8 mouse cellular contexts compared by ENCODE assay signal in the genomic region with DNA sequence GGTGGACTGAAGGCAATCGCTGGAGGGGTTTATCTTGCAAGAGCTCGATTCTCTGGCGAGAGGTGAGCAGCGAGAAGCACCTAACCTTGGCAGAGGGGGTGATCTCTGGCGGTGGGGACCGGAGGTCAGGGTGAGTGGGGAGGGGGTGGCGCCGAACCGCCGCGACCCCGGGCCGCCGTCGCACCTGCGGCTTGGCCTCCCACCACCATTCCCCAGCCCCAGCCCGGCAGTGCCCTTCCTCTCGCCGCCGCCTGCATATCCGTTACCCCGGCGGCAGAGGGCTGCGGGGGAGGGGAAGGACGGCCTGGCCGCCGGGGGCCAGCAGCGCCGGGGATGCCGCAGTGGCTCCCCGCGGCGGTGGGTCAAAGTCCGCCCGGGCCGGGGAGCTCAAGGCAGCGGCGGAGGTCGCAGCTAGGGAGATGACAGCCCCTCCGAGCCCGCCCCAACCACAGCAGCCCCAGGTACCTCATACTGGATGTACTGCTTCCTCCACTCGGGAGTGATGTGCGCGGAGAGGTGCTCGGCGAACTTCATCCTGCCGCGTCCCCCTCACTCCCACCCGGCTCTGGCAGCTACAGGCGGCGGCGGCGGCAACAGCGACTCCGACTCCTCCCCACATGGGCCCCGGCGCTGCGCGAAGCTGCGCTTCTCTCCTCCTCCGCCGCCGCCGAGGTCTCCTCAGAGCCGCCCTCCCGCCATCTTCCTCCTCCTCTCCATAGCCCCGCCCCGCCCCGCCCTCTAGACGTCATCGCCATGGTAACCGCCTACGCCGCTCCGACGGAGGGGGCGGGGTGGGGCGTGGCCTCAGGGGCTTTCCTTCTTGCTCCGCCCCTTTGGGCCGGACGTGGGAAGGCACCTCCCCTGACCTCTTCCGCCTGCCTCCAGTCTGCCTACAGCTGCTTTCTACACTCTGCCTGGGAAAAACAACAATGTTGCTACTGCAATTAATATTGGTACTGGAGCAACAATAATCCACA. TPM values are rescaled to one million over a fixed set of nuclear protein-coding genes. Genes with fewer than 3 reads are reported as not detected.
DNase-seq lines count a peak whose midpoint lies in the region; ATAC-seq and TF ChIP-seq lines count a peak whose summit lies in the region.

A gene (minus strand): TSS at position 715 of the 977 bp plus-strand sequence.

- WGBS in forebrain, embryonic 12.5 days: under 1% methylated on average over 75 of the region's 82 CpGs
- under 1% methylated on average over 77 of the region's 82 CpGs for WGBS in large intestine, adult 2 months
- under 1% methylated on average over 62 of the region's 82 CpGs for WGBS in liver, postnatal 0 days (ENCODE audit: insufficient replicate concordance)
- 0% methylated on average over 46 of the region's 82 CpGs for WGBS in neural tube, embryonic 14.5 days

- H3K27ac ChIP-seq in CH12.LX (ENCODE audit: insufficient read depth, low read depth): peak within 1 kb of the TSS; percentile 46
- peak within 1 kb of the TSS; percentile 94 for H3K27ac ChIP-seq in forebrain, embryonic 12.5 days
- peak within 1 kb of the TSS; percentile 78 for H3K27ac ChIP-seq in liver, postnatal 0 days (ENCODE audit: low read depth)
- H3K27ac ChIP-seq in neural tube, embryonic 14.5 days (ENCODE audit: low read depth, low read length): peak within 1 kb of the TSS; percentile 95

- ATAC-seq in forebrain, embryonic 12.5 days (ENCODE audit: low FRiP score): peak; percentile 94
- peak; percentile 98 for ATAC-seq in liver, postnatal 0 days
- peak; percentile 95 for ATAC-seq in neural tube, embryonic 14.5 days (ENCODE audit: low read depth)

- intact Hi-C loops in heart, postnatal 10 days (cut with DNase I): loop anchor here (5.0 kb wide), 3 partner anchors 75 to 125 kb away; no protein-coding TSS in a partner anchor

- peak within 1 kb of the TSS; percentile 51 for H3K9ac ChIP-seq in CH12.LX (ENCODE audit: insufficient read depth, low read depth)
- H3K9ac ChIP-seq in forebrain, embryonic 12.5 days: peak within 1 kb of the TSS; percentile 88
- peak within 1 kb of the TSS; percentile 71 for H3K9ac ChIP-seq in liver, postnatal 0 days (replicated peaks)
- peak within 1 kb of the TSS; percentile 94 for H3K9ac ChIP-seq in neural tube, embryonic 14.5 days (replicated peaks; ENCODE audit: low read depth, low read length)

- TF ChIP-seq RAD21 in CH12.LX (IDR thresholded peaks at IDR 0.05; ENCODE audit: low read depth, low read length): no peak

- H3K4me3 ChIP-seq in CH12.LX (replicated peaks in 1 of 3; ENCODE audit: low read depth in 2 of 3, low read length in 2 of 3, poor library complexity in 1 of 3): peak within 1 kb of the TSS; percentile 83 to 93 (median 91)
- peak within 1 kb of the TSS; percentile 93 for H3K4me3 ChIP-seq in forebrain, embryonic 12.5 days (replicated peaks)
- H3K4me3 ChIP-seq in liver, postnatal 0 days (ENCODE audit: low read depth, low read length): peak within 1 kb of the TSS; percentile 85
- H3K4me3 ChIP-seq in neural tube, embryonic 14.5 days (ENCODE audit: low read depth, low read length): peak within 1 kb of the TSS; percentile 92

- peaks cover 5% of the 10 kb centered on the region; the same call in 1 of the 2 replicates for H3K79me2 ChIP-seq in CH12.LX (replicated peaks; ENCODE audit: control insufficient read depth, extremely low read depth, insufficient read depth, poor library complexity, severe bottlenecking)

- peaks cover 0 to 26% of the 10 kb centered on the region in 2 experiments; a peak in 2 of 4 replicates for H3K4me1 ChIP-seq in CH12.LX (ENCODE audit: control insufficient read depth in 1 of 2, insufficient read depth in 2 of 2)
- H3K4me1 ChIP-seq in forebrain, embryonic 12.5 days: peaks cover 2% of the 10 kb centered on the region; the same call in 1 of the 2 replicates
- peaks cover 5% of the 10 kb centered on the region; the same call in 1 of the 2 replicates for H3K4me1 ChIP-seq in liver, postnatal 0 days (ENCODE audit: insufficient read depth)
- H3K4me1 ChIP-seq in neural tube, embryonic 14.5 days (ENCODE audit: control insufficient read depth, insufficient read depth, low read length): no peaks in the 10 kb centered on the region

- DNase-seq in CH12.LX (ENCODE audit: extremely low read depth): peak; percentile 94
- DNase-seq in c-Kit-positive CD71-positive TER-119-negative erythroid progenitor cells, embryonic 14.5 days (ENCODE audit: low read depth): peak; percentile 91
- peak; percentile 95 to 96 for DNase-seq in heart, postnatal 10 days
- DNase-seq in large intestine, adult 2 months (ENCODE audit: low read depth, low spot score): peak; percentile 85
- peak; percentile 98 for DNase-seq in liver, postnatal 0 days
- peak; percentile 99 for DNase-seq in testis, postnatal 10 days (ENCODE audit: low spot score)

- H3K36me3 ChIP-seq in CH12.LX (replicated peaks in 1 of 2; ENCODE audit: control insufficient read depth in 1 of 2, insufficient read depth in 1 of 2, low read length in 1 of 2): no peaks in the 10 kb centered on the region
- no peaks in the 10 kb centered on the region for H3K36me3 ChIP-seq in forebrain, embryonic 12.5 days (replicated peaks)
- H3K36me3 ChIP-seq in liver, postnatal 0 days (replicated peaks; ENCODE audit: insufficient read depth, low read length): no peaks in the 10 kb centered on the region
- no peaks in the 10 kb centered on the region for H3K36me3 ChIP-seq in neural tube, embryonic 14.5 days (ENCODE audit: control insufficient read depth, insufficient read depth, low read length)

- in situ Hi-C loops in CH12.LX (cut with MboI; ENCODE audit: low pct_ligation_motif_present, low pct_unique_long_range_greater_than_20kb, low sequenced_read_pairs): no loop called here

- H3K4me2 ChIP-seq in CH12.LX (ENCODE audit: insufficient read depth, low read depth, poor library complexity, severe bottlenecking): peak within 1 kb of the TSS; percentile 41
- peak within 1 kb of the TSS; percentile 62 for H3K4me2 ChIP-seq in forebrain, embryonic 12.5 days
- peak within 1 kb of the TSS; percentile 80 for H3K4me2 ChIP-seq in liver, postnatal 0 days (ENCODE audit: low read depth, low read length)
- H3K4me2 ChIP-seq in neural tube, embryonic 14.5 days (ENCODE audit: low read depth, low read length): peak within 1 kb of the TSS; percentile 60

- TF ChIP-seq CTCF in CH12.LX (conservative IDR thresholded peaks at IDR 0.05 in 1 of 2, IDR thresholded peaks at IDR 0.05 in 1 of 2; ENCODE audit: low read depth in 2 of 2, low read length in 2 of 2): 0 out of 4 replicates have a peak, but pooled peaks of 1 of the 2 experiments have one; percentile 1
- TF ChIP-seq CTCF in liver, postnatal 0 days (IDR thresholded peaks at IDR 0.05; ENCODE audit: low read depth): 0 out of 2 replicates have a peak, but pooled peaks have one; percentile 7

- no peak for TF ChIP-seq EP300 in CH12.LX (IDR thresholded peaks at IDR 0.05; ENCODE audit: low read length)
- no peak for TF ChIP-seq EP300 in liver, postnatal 0 days (IDR thresholded peaks at IDR 0.05; ENCODE audit: low read depth)

- dilution Hi-C loops in CH12.LX (cut with MboI; ENCODE audit: extremely low pct_ligation_motif_present, extremely low pct_unique_long_range_greater_than_20kb, low sequenced_read_pairs): no loop called here

- H3K27me3 ChIP-seq in CH12.LX (replicated peaks): no peaks in the 10 kb centered on the region
- H3K27me3 ChIP-seq in forebrain, embryonic 12.5 days: no peaks in the 10 kb centered on the region
- no peaks in the 10 kb centered on the region for H3K27me3 ChIP-seq in liver, postnatal 0 days (ENCODE audit: insufficient read depth, low read length)
- H3K27me3 ChIP-seq in neural tube, embryonic 14.5 days (ENCODE audit: control insufficient read depth, insufficient read depth, low read length): no peaks in the 10 kb centered on the region

- TF ChIP-seq POLR2A in CH12.LX (IDR thresholded peaks at IDR 0.05; ENCODE audit: low read depth, low read length): peak; percentile 73

- H3K9me3 ChIP-seq in CH12.LX (replicated peaks; ENCODE audit: low read length): no peaks in the 10 kb centered on the region
- H3K9me3 ChIP-seq in forebrain, embryonic 12.5 days: no peaks in the 10 kb centered on the region
- no peaks in the 10 kb centered on the region for H3K9me3 ChIP-seq in liver, postnatal 0 days (ENCODE audit: low read length)
- no peaks in the 10 kb centered on the region for H3K9me3 ChIP-seq in neural tube, embryonic 14.5 days (ENCODE audit: control insufficient read depth, low read length)

TF ChIP-seq in CH12.LX, 34 proteins besides CTCF, POLR2A, EP300 and RAD21 (continues in another document):
- TF ChIP-seq GABPA (IDR thresholded peaks at IDR 0.05; ENCODE audit: insufficient replicate concordance, low read depth, low read length) (no peak), E2F4 (IDR thresholded peaks at IDR 0.05; ENCODE audit: insufficient replicate concordance, low read depth, low read length) (no peak), NRF1 (IDR thresholded peaks at IDR 0.05; ENCODE audit: low read depth, low read length) (peak; percentile 42; the same call in 1 of the 2 replicates), MEF2A (IDR thresholded peaks at IDR 0.05; ENCODE audit: borderline replicate concordance, low read depth, low read length) (no peak), POLR2AphosphoS2 (IDR thresholded peaks at IDR 0.05; ENCODE audit: low read depth, low read length) (no peak), JUND (conservative IDR thresholded peaks at IDR 0.05; ENCODE audit: low read depth, low read length) (no peak), HCFC1 (IDR thresholded peaks at IDR 0.05; ENCODE audit: low read depth, low read length) (no peak), ETS1 (conservative IDR thresholded peaks at IDR 0.05; ENCODE audit: low read depth, low read length) (no peak), BHLHE40 (IDR thresholded peaks at IDR 0.05; ENCODE audit: low read depth, low read length) (no peak), ZC3H11A (IDR thresholded peaks at IDR 0.05; ENCODE audit: low read depth, low read length) (no peak), MYC (IDR thresholded peaks at IDR 0.05; ENCODE audit: low read depth, low read length) (no peak), MAZ (IDR thresholded peaks at IDR 0.05; ENCODE audit: low read depth, low read length) (no peak; the same call in 1 of the 2 replicates), USF1 (IDR thresholded peaks at IDR 0.05; ENCODE audit: low read depth, low read length) (no peak), USF2 (conservative IDR thresholded peaks at IDR 0.05; ENCODE audit: low read depth, low read length) (no peak), RCOR1 (conservative IDR thresholded peaks at IDR 0.05; ENCODE audit: low read depth, low read length) (no peak)

RNA-seq across cellular contexts. Expression of the gene that starts here (rescaled TPM):
- total RNA-seq in CH12.LX (2012; rRNA removed): 6.2 and 7.7 TPM in 2 replicates
- 8.1 and 9.6 TPM in 2 replicates for total RNA-seq in CH12.LX (2014; rRNA removed)
- 12.3 and 13.1 TPM in 2 replicates for polyA plus RNA-seq in CH12.LX (2012; ENCODE audit: insufficient read length, low read depth)
- 32.7 and 34.8 TPM in 2 replicates for polyA plus RNA-seq in forebrain, embryonic 12.5 days (2016; fragmentation: Nextera tagmentation; extraction: Ambion mirVana)
- 10 to 100 TPM; 38.5 to 39.0 TPM for total RNA-seq in heart, postnatal 10 days (2021)
- 5.0 and 10.8 TPM in 2 replicates for polyA plus RNA-seq in large intestine, adult 2 months (2012; rRNA removed)
- 2.2 and 2.3 TPM in 2 replicates for polyA plus RNA-seq in liver, postnatal 0 days (2015; fragmentation: Nextera tagmentation; extraction: Ambion mirVana)
- 49.8 and 68.7 TPM in 2 replicates for polyA plus RNA-seq in neural tube, embryonic 14.5 days (2014; fragmentation: Nextera tagmentation; extraction: Ambion mirVana)

Comparison
In these comparisons a context has a peak if more than half of its experiments do, and no peak if none do; other contexts are left out.
1. Peak in every context shown above with its lines: DNase-seq, ATAC-seq, H3K4me3 ChIP-seq and H3K27ac ChIP-seq.